Mouse (Mus musculus) cerebellum, adult 2 months (tissue): ENCODE results near the gene Hip1r.

Experiments
- CTCF ChIP-seq: fragments of 200-500 bp; IDR thresholded peaks from 2 replicates; pipeline ENCODE4 v1.5.1; 2011; ENCODE audit warnings: low read depth, mild to moderate bottlenecking, control low read depth, low read length, moderate library complexity, borderline replicate concordance; ENCODE audit not compliant: insufficient read depth
- POLR2A ChIP-seq: fragments of 200-500 bp; IDR thresholded peaks from 2 replicates; pipeline ENCODE4 v1.6.1; 2011; ENCODE audit warnings: low read length, control low read depth, borderline replicate concordance; ENCODE audit not compliant: insufficient read depth

- no peak for TF ChIP-seq CTCF
- TF ChIP-seq POLR2A = no peak
Observed at GRCm38 (mm10) chr5:123979980-123980369, 6.5 kb downstream of the Hip1r start.
